Mouse (Mus musculus) brain, embryonic 14.5 days (tissue): Measurements from ENCODE around the gene Psmb11. TPM values are rescaled to one million over a fixed set of nuclear protein-coding genes. Genes with fewer than 3 reads are reported as not detected.
A peak's percentile ranks its signal among the peaks of the same experiment; 100 is the strongest.

Experiments used
- DNase-seq: peaks from one replicate; pipeline ENCODE4 v3.0.0-alpha.2; 2011; ENCODE audit warnings: low read depth
- CTCF ChIP-seq: fragments of 200-500 bp; IDR thresholded peaks from 2 replicates; pipeline ENCODE4 v1.5.1; 2012; ENCODE audit warnings: inconsistent platforms, mild to moderate bottlenecking, moderate library complexity, borderline replicate concordance; ENCODE audit not compliant: insufficient read depth, insufficient read length; ENCODE audit errors: extremely low read depth
- POLR2A ChIP-seq: fragments of 200-500 bp; IDR thresholded peaks from 2 replicates; pipeline ENCODE4 v1.6.1; 2012; ENCODE audit warnings: mild to moderate bottlenecking, inconsistent platforms, borderline replicate concordance; ENCODE audit not compliant: poor library complexity, insufficient read depth, insufficient read length, severe bottlenecking; ENCODE audit errors: extremely low read depth
- polyA plus RNA-seq: library from polyadenylated mRNA; depleted of rRNA; stranded (reverse); fragments of >200 nt; gene quantifications from 2 replicates; pipeline ENCODE4 v1.2.3, GENCODE M21; 2012; rRNA removed

The Psmb11 gene
- polyA plus RNA-seq, result 0.07 TPM in 1 of 2 replicates, not detected in the other

- DNase-seq, result no peak
- no peak for TF ChIP-seq CTCF
- TF ChIP-seq POLR2A, result no peak
These were observed at the start of gene Psmb11 for GRCm38 (mm10) chr14:54621133-54621532. Gene Psmb11, plus strand, starts transcription at chr14:54621433.

- TF ChIP-seq CTCF (no peak), POLR2A (no peak)
- DNase-seq, result peak; percentile 29
These were observed 49.1 kb upstream of the Psmb11 start for GRCm38 (mm10) chr14:54572122-54572521.

- TF ChIP-seq POLR2A, result no peak
- no peak for TF ChIP-seq CTCF
- DNase-seq, result peak; percentile 93
These were observed 48.2 kb upstream of the Psmb11 start for GRCm38 (mm10) chr14:54572790-54573736.

GRCm38 (mm10) chr14:54574253-54574652 lies 47.0 kb upstream of the Psmb11 start:
- no peak for TF ChIP-seq CTCF
- no peak for TF ChIP-seq POLR2A
- DNase-seq, result peak; percentile 67

GRCm38 (mm10) chr14:54575031-54575430 lies 46.2 kb upstream of the Psmb11 start:
- TF ChIP-seq POLR2A, result no peak
- no peak for TF ChIP-seq CTCF
- DNase-seq, result no peak

GRCm38 (mm10) chr14:54575631-54576030 lies 45.6 kb upstream of the Psmb11 start:
- DNase-seq, result peak; percentile 83
- TF ChIP-seq CTCF (no peak), POLR2A (no peak)

GRCm38 (mm10) chr14:54576241-54577088 lies 44.8 kb upstream of the Psmb11 start:
- DNase-seq, result peak; percentile 31
- TF ChIP-seq POLR2A, result no peak
- no peak for TF ChIP-seq CTCF

- no peak for TF ChIP-seq CTCF
- peak; percentile 88 for TF ChIP-seq POLR2A
- DNase-seq, result peak; percentile 96
These were observed 43.9 kb upstream of the Psmb11 start, which contains the start of gene Ajuba for GRCm38 (mm10) chr14:54577089-54577982. Gene Ajuba, minus strand, starts transcription at chr14:54577558.

- DNase-seq, result peak; percentile 74
- no peak for TF ChIP-seq POLR2A
- peak; percentile 46; the same call in 1 of the 2 replicates for TF ChIP-seq CTCF
These were observed 43.2 kb upstream of the Psmb11 start for GRCm38 (mm10) chr14:54578063-54578462.

GRCm38 (mm10) chr14:54579638-54580037 lies 41.6 kb upstream of the Psmb11 start:
- TF ChIP-seq CTCF (no peak), POLR2A (no peak)
- DNase-seq, result no peak

- DNase-seq, result no peak
- no peak for TF ChIP-seq POLR2A
- no peak for TF ChIP-seq CTCF
These were observed 38.7 kb upstream of the Psmb11 start for GRCm38 (mm10) chr14:54582536-54582935.
